Mouse (Mus musculus) limb, embryonic 13.5 days (tissue): ENCODE data around the gene Grm4. TPM values are rescaled to one million over a fixed set of nuclear protein-coding genes. Genes with fewer than 3 reads are reported as not detected.

Experiments
- ATAC-seq: fragments of 200-750 bp; cut with Nextera tagmentation; 2 replicates; pipeline ENCODE4 v1.8.0; 2017; ENCODE audit warnings: low read depth, moderate number of reproducible peaks, moderate TSS enrichment; ENCODE audit not compliant: low FRiP score
- H3K27ac ChIP-seq: fragments of 300-500 bp; sonication (generic); 2 replicates; pipeline ENCODE4 v1.5.1; 2015; ENCODE audit warnings: inconsistent platforms, mild to moderate bottlenecking, moderate library complexity
- H3K27me3 ChIP-seq: fragments of 300-500 bp; sonication (generic); 2 replicates; pipeline ENCODE4 v1.6.1; 2015; ENCODE audit warnings: mild to moderate bottlenecking, inconsistent platforms
- H3K36me3 ChIP-seq: fragments of 300-500 bp; sonication (generic); 2 replicates; pipeline ENCODE4 v1.6.1; 2015; ENCODE audit warnings: inconsistent platforms, mild to moderate bottlenecking, moderate library complexity
- H3K4me1 ChIP-seq: fragments of 300-500 bp; sonication (generic); 2 replicates; pipeline ENCODE4 v1.6.1; 2015; ENCODE audit warnings: inconsistent platforms
- H3K4me2 ChIP-seq: fragments of 300-500 bp; sonication (generic); replicated peaks from 2 replicates; pipeline ENCODE4 v1.6.1; 2015; ENCODE audit warnings: inconsistent platforms, mild to moderate bottlenecking, moderate library complexity
- H3K4me3 ChIP-seq: fragments of 300-500 bp; sonication (generic); 2 replicates; pipeline ENCODE4 v1.5.1; 2015; ENCODE audit warnings: moderate library complexity, mild to moderate bottlenecking, inconsistent platforms
- H3K9ac ChIP-seq: fragments of 300-500 bp; sonication (generic); 2 replicates; pipeline ENCODE4 v1.6.1; 2015; ENCODE audit warnings: mild to moderate bottlenecking, inconsistent platforms
- H3K9me3 ChIP-seq: fragments of 300-500 bp; sonication (generic); 2 replicates; pipeline ENCODE4 v1.6.1; 2016; ENCODE audit warnings: inconsistent platforms
- WGBS: fragments of 180-500 bp; shearing (Covaris S2); methylation state at CpG from one replicate; pipeline ENCODE4 v1.1.7; 2015; 5-methylcytosine and 5-hydroxymethylcytosine counted together
- polyA plus RNA-seq: library from polyadenylated mRNA; unstranded; fragments of >200 nt; fragmentation: Nextera tagmentation; extraction: Ambion mirVana; gene quantifications from 2 replicates; pipeline ENCODE4 v1.2.1, GENCODE M21; 2015

Grm4 gene
- polyA plus RNA-seq, 1 experiment from 2014 or later = 0.34 TPM

DNA sequence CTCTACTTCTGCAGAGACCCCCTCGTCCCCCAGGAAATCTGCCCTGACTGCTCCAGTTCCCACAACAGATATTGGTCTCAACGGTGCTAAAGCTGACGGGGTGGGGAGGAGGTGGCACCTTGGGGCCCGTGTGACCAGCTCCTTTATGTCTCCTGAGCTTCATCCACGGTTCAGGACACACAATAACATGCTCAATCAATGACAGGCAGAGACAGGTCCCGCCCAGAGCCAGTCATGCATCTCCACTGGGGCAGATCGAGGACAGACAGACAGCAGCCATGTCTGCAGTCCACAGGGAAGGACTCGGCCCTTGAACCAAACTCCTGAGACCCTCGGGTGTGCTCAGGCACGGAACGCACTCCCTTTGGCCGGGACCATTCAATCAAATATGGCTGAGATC, 13.2 kb downstream of the Grm4 start:
- Histone ChIP-seq H3K27me3 (peaks cover 67% of the 10 kb centered on the region), H3K4me2 (no peak overlapping the region), H3K9me3 (no peaks in the 10 kb centered on the region), H3K27ac (no peak overlapping the region), H3K9ac (no peak overlapping the region), H3K36me3 (no peaks in the 10 kb centered on the region), H3K4me1 (peaks cover 32% of the 10 kb centered on the region), H3K4me3 (no peak overlapping the region)
- no peak for ATAC-seq
- WGBS = 71% methylated on average over 12 of the region's 12 CpGs

DNA sequence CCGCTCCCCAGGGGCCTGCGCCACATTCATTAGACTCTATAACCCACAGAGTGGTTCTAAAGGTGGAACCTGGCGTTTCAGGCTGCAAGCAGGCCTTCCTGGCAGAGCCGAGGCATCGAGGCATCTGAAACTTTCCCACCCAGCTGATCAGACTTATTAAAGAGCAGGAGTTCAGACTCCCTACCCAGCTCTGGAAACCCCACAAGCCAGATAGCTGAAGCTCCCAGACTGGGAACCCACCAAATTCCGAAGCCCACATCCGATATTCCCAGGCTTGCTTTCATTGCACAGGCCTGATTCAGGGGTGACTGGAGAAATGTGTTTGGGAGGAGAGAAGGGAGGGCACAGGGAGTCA, 13.6 kb downstream of the Grm4 start:
- Histone ChIP-seq H3K36me3 (no peaks in the 10 kb centered on the region), H3K4me2 (no peak overlapping the region), H3K27ac (no peak overlapping the region), H3K9ac (no peak overlapping the region), H3K27me3 (peaks cover 67% of the 10 kb centered on the region), H3K9me3 (no peaks in the 10 kb centered on the region), H3K4me1 (peaks cover 28% of the 10 kb centered on the region), H3K4me3 (no peak overlapping the region)
- WGBS = 84% methylated on average over 7 of the region's 7 CpGs
- ATAC-seq = no peak

DNA sequence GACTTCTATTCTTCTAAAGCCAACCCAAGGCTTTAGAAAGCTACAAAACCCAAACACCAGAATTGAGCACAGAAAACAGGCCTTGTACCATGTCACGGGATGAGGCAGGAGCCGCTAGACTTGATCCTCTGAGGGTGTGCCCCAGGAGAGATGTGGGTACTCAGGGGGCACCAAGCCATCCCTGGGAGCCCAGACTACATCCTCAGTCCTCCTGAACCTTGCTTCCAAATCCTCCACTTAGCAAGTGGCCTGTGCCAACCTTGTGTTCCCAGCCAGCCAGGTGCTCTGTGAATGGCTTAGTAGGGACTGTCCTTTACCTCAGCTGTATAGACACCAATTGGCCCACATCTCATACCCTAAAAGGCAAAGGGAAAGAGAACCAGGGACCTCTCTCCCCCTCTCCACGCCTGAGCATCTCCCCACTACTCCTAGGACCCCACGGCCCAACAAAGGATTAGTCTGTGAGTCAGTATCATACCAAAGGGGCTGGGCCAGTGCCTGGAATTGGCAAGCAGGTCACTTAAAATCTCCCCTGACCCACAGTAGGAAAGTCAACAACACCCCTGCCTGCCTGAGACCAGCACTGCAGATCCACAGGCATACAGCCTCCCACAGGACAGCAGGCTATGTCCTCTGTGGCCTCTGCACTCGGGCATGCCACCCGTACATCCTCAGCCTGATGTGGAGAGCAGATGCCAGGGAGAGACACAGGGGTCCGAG, 14.2 kb downstream of the Grm4 start:
- Histone ChIP-seq H3K4me1 (peaks cover 28% of the 10 kb centered on the region), H3K4me3 (no peak overlapping the region), H3K27me3 (peaks cover 66% of the 10 kb centered on the region), H3K4me2 (no peak overlapping the region), H3K9ac (no peak overlapping the region), H3K9me3 (no peaks in the 10 kb centered on the region), H3K36me3 (no peaks in the 10 kb centered on the region), H3K27ac (no peak overlapping the region)
- 85% methylated on average over 7 of the region's 7 CpGs for WGBS
- no peak for ATAC-seq

DNA sequence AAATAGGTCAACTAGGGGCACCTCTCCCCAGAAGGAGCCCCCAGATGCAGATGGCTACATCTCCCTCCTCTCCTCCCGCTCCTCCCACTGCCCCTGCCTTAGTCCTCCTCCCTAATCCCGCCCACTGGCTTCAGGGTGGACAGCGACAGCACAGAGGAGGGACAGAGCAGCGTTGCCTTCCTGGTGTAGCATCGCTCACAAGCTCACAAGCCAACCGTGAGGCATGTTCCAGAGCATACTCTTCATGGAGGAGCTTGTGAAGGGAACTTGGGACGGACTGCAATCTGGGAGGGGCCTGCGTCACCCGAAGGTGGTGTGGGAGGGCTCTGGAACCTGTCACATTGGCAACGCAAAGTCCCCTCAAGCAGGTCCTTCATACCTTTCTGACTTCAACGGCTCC, 14.8 kb downstream of the Grm4 start:
- H3K4me1 ChIP-seq = peaks cover 31% of the 10 kb centered on the region

DNA sequence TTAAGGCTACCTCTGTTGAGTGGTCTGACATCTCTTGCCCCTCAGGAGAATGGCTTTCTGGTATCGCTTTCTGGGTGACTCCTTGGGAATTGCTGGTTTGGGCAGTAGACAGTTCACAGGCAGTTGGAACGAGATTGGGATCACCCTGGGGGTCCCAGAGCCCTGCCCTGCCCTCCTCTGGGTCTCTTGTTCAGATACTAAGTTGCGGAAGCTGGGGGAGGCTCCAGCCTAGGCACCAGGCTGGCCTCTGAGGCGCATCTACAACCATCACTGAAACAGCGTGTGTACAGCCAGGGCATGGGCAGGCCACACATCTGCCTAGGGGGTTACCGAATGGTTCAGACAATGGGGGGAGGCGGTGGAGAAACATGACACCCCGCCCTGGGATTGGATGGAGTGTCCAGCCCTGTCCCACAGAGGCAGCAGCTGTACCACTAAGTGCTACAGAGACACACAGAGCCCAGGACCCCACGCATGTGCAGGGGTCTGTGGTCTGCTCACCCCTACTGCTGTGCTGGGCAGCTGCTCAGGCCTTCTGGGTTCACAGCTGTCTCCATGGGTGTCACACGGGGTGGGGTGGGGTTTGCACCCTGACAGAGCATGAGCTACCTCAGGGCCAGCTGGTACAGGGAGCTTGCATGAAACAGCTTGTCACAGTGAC, 15.9 kb downstream of the Grm4 start:
- Histone ChIP-seq H3K4me3 (no peak overlapping the region), H3K4me2 (no peak overlapping the region; the same call in 1 of the 2 replicates), H3K27me3 (peaks cover 55% of the 10 kb centered on the region), H3K27ac (no peak overlapping the region), H3K4me1 (peaks cover 37% of the 10 kb centered on the region), H3K9me3 (no peaks in the 10 kb centered on the region), H3K9ac (no peak overlapping the region), H3K36me3 (no peaks in the 10 kb centered on the region)
- ATAC-seq = peak; percentile 87
- 14% methylated on average over 10 of the region's 10 CpGs for WGBS

More for the DNA sequence above, 14.8 kb downstream of the Grm4 start:
- 46% methylated on average over 11 of the region's 11 CpGs for WGBS
- Histone ChIP-seq H3K4me2 (no peak overlapping the region), H3K36me3 (no peaks in the 10 kb centered on the region), H3K4me3 (no peak overlapping the region), H3K9me3 (no peaks in the 10 kb centered on the region), H3K27me3 (peaks cover 59% of the 10 kb centered on the region), H3K9ac (no peak overlapping the region), H3K27ac (no peak overlapping the region)
- ATAC-seq = no peak

DNA sequence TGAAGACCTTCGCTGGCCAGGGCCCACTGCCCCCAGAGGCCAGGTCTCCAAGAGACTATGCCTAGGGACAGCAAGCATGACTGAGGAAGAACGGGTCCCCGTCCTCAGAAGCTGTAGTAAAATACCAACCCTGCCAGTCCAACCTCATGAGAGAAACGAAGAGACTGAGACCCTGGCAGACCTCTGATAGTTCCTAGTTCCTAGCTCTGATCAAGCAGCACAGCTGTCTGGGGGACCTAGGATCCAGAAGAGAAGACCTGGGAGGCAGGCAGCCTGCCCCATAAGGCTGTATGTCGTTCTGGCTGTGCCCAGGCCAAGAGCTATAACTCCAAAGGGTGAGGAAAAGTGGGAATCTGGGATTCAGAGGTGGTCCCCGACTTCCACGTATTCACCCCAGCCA, 17.3 kb downstream of the Grm4 start:
- peaks cover 37% of the 10 kb centered on the region for H3K4me1 ChIP-seq
- no peaks in the 10 kb centered on the region for H3K9me3 ChIP-seq
- H3K27ac ChIP-seq = no peak overlapping the region
- no peak overlapping the region for H3K4me3 ChIP-seq
- H3K27me3 ChIP-seq = peaks cover 40% of the 10 kb centered on the region
- H3K4me2 ChIP-seq = no peak overlapping the region
- H3K36me3 ChIP-seq = no peaks in the 10 kb centered on the region
- no peak for ATAC-seq
- no peak overlapping the region for H3K9ac ChIP-seq
- 45% methylated on average over 7 of the region's 7 CpGs for WGBS

DNA sequence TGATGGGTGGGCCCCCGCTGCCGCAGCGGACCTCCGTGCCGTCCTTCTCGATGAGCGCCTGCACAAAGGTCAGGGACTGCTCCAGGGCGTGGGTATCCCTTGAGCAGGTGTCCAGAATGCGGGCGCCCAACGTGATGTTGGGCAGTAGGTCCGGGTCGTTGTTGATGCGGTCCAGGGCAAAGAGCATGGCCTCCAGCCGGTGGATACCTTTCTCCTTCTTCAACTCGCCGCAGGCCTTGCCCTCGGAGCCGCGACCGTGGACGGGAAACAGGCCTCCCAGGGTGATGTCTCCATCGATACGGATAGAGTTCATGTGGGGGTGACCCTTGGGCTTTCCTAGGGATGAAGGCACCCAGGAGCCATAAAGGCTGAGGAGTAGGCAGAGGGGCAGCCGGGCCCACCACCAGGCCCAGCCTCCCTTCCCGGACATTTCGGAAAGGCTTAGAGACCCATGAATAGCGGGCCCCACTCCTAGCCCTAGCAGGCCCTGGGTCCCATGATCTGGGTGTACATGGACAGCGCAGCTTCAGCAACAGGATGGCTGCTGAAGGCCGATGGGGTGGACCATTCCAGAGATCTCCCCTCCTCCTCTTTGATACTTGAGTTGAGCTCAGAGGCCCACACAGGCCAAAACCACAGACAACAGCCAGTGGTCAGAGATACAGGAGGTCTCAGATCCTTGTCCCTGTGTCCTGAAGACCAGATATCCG, 18.3 kb downstream of the Grm4 start:
- H3K27ac ChIP-seq = no peak overlapping the region
- no peak overlapping the region for H3K4me3 ChIP-seq

DNA sequence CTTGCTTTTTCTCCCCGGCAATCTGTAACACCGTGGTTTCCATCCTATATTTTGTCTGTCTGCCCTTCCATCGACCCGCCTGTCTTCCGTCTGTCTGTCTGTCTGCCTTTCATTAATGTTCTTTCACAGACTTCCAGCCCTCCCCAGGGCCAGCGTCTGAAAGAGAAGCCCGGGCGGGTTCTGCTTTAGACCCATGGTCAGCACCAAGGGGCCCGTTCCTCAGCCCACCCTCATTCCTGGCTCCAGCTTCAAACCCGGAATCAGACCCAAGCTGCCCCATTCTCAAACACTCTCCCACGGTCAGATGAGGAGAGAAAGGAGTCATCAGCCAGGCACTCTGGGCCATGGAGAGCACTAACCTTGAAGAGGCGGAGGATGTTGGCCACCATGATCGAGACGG, 18.9 kb downstream of the Grm4 start:
- WGBS = 25% methylated on average over 14 of the region's 14 CpGs
- H3K4me1 ChIP-seq = peaks cover 37% of the 10 kb centered on the region
- no peaks in the 10 kb centered on the region for H3K9me3 ChIP-seq
- peak overlapping the region; percentile 38 for H3K4me2 ChIP-seq
- no peak for ATAC-seq
- no peak overlapping the region for H3K27ac ChIP-seq
- no peak overlapping the region for H3K4me3 ChIP-seq
- H3K36me3 ChIP-seq = no peaks in the 10 kb centered on the region
- peaks cover 30% of the 10 kb centered on the region for H3K27me3 ChIP-seq
- 0 out of 2 replicates have a peak overlapping the region, but pooled peaks have one; percentile 8 for H3K9ac ChIP-seq

More for the DNA sequence above, 18.3 kb downstream of the Grm4 start:
- peaks cover 32% of the 10 kb centered on the region for H3K27me3 ChIP-seq
- 53% methylated on average over 31 of the region's 31 CpGs for WGBS
- H3K9me3 ChIP-seq = no peaks in the 10 kb centered on the region
- no peaks in the 10 kb centered on the region for H3K36me3 ChIP-seq
- H3K4me2 ChIP-seq = no peak overlapping the region
- H3K9ac ChIP-seq = no peak overlapping the region
- ATAC-seq = no peak
- H3K4me1 ChIP-seq = peaks cover 37% of the 10 kb centered on the region

DNA sequence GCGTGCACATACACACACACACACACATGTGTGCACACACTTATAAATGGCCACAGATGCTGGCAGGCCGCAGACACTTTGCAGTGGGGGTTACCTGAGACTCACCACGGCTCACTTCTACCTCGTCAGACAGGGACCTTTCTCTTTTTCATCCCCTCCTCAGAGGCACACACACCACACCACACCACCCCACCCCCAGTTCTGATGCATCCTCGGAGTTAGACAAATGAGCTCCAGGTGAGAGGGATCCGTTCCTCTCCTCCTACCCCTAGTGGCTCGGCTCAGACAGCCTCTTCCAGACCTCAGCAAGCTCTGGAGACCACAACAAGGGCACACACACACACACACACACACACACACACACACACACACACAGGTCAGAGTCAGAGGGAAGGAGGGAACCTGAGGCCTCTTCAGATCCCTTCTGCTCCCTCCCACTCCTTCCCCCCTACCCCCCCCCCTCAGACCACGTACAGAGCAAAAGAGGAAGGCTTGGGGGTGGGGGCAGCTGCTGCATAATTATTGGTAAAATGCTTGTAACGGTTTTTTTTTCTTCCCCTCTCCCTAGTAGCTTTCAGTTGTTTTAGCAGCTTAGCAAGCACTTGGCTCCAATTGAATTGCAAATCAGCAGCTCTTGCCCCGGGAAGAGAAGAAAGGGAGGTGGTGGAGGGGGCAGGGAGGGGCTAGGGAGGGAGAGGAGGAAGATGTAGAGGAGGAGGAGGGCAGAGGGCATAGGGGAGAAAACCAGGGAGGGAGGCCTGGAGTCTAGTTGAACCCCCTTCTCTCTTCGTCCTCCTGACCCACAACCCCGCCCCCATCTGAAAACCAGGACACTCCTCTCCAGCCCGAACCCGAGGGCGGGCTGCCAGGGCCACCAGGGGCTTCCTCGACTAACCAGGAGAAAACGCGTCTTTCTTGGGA, 19.6 kb downstream of the Grm4 start:
- H3K9me3 ChIP-seq = no peaks in the 10 kb centered on the region
- H3K4me2 ChIP-seq = peak overlapping the region; percentile 38
- no peak overlapping the region for H3K27ac ChIP-seq
- H3K27me3 ChIP-seq = peaks cover 27% of the 10 kb centered on the region
- H3K4me1 ChIP-seq = peaks cover 37% of the 10 kb centered on the region
- 0 out of 2 replicates have a peak overlapping the region, but pooled peaks have one; percentile 2 for H3K4me3 ChIP-seq
- H3K36me3 ChIP-seq = no peaks in the 10 kb centered on the region
- 0 out of 2 replicates have a peak overlapping the region, but pooled peaks have one; percentile 8 for H3K9ac ChIP-seq
- 9% methylated on average over 18 of the region's 18 CpGs for WGBS
- no peak for ATAC-seq

DNA sequence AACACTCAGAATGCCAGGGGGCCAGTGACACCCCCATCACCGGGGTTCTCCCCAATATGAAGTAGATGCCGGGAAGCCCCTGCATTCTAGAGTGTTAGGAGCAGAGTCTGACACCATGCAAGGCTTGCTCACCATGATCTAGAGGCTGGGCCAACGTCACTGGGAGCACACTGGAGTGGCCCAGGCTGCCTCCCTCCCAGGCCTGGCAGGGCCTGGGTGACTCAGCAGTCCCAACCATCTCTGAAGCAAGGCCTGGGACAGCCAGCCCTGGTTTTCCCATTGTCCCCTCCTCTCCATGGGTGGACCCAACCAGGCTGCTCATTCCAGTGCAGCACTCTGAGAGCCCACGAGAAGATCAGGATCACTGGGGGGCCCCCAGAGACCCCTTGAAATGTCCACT, 20.4 kb downstream of the Grm4 start:
- 46% methylated on average over 4 of the region's 4 CpGs for WGBS
- H3K36me3 ChIP-seq = no peaks in the 10 kb centered on the region
- no peak overlapping the region for H3K4me3 ChIP-seq
- H3K9me3 ChIP-seq = no peaks in the 10 kb centered on the region
- H3K9ac ChIP-seq = no peak overlapping the region
- H3K4me2 ChIP-seq = no peak overlapping the region
- peaks cover 27% of the 10 kb centered on the region for H3K27me3 ChIP-seq
- H3K4me1 ChIP-seq = peaks cover 30% of the 10 kb centered on the region
- ATAC-seq = no peak
- H3K27ac ChIP-seq = no peak overlapping the region

DNA sequence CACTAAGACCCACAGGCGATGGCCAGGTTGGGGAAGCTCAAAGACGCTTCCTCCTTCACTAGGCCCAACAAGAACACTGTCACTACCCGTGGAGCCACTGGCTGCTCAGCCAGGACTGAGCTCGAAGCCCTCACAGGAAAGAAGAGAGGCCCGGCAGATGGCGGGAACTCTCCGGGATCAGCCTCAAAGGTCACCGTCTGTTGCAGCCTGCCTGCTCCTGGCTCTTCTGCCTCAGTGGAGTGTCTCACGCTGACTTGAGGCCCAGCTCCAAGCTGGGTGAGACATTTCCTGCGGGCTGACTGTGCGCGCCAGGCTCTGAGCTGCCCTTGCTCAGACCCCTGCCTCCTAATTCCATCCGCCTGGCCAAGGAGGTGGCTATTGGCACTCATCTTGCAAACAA, 22.1 kb downstream of the Grm4 start:
- Histone ChIP-seq H3K9ac (no peak overlapping the region), H3K4me2 (no peak overlapping the region), H3K36me3 (no peaks in the 10 kb centered on the region), H3K27ac (no peak overlapping the region), H3K4me3 (no peak overlapping the region), H3K4me1 (peaks cover 18% of the 10 kb centered on the region), H3K9me3 (no peaks in the 10 kb centered on the region), H3K27me3 (peaks cover 23% of the 10 kb centered on the region)
- ATAC-seq = no peak
- WGBS = 70% methylated on average over 13 of the region's 13 CpGs
